Mouse (Mus musculus) gastrocnemius, adult 2 months (tissue): ENCODE data around the gene Stxbp6. TPM values are rescaled to one million over a fixed set of nuclear protein-coding genes. Genes with fewer than 3 reads are reported as not detected.
"Not testable (repeated sequence)": the region's sequence is repeated elsewhere in the genome, so short reads cannot be mapped to it uniquely, and the experiment has no call there.

Source experiments
- DNase-seq: peaks from one replicate; pipeline ENCODE4 v3.0.0; 2022
- H3K27ac ChIP-seq: fragments of 200-600 bp; 2 replicates; pipeline ENCODE4 v1.8.1; 2022; ENCODE audit warnings: mild to moderate bottlenecking
- H3K4me3 ChIP-seq: fragments of 200-600 bp; 2 replicates; pipeline ENCODE4 v1.8.1; 2022; ENCODE audit warnings: mild to moderate bottlenecking, moderate library complexity
- CTCF ChIP-seq: fragments of 200-600 bp; IDR thresholded peaks from 2 replicates; pipeline ENCODE4 v1.8.1; 2022; ENCODE audit warnings: antibody characterized with exemption, mild to moderate bottlenecking, moderate library complexity
- intact Hi-C: fragments of 180-260 bp; cut with DNase I; formaldehyde crosslinking; loops from one replicate; pipeline ENCODE4 v1.15.1; 2025
- long read RNA-seq, 2 experiments: library from polyadenylated mRNA; stranded (forward); transcript quantifications; one replicate each; pipeline ENCODE4 v2.0.0; 2021
- total RNA-seq, 2 experiments: library from RNA; stranded (reverse); gene quantifications; 2 replicates each; pipeline ENCODE4 v1.2.3; 2021

Gene Stxbp6
- 1 to 10 TPM; 3.3 to 5.7 TPM for total RNA-seq
- long read RNA-seq, experiment 1, full-length matches to known transcripts = 2 of 2 reads
- long read RNA-seq, experiment 1, partial matches to known transcripts = 0 of 2 reads
- long read RNA-seq, experiment 1, other reads (novel, unspliced or antisense) = 0 of 2 reads
- long read RNA-seq, experiment 2, full-length matches to known transcripts = 1 of 2 reads
- long read RNA-seq, experiment 2, partial matches to known transcripts = 0 of 2 reads
- long read RNA-seq, experiment 2, other reads (novel, unspliced or antisense) = 1 of 2 reads

DNA sequence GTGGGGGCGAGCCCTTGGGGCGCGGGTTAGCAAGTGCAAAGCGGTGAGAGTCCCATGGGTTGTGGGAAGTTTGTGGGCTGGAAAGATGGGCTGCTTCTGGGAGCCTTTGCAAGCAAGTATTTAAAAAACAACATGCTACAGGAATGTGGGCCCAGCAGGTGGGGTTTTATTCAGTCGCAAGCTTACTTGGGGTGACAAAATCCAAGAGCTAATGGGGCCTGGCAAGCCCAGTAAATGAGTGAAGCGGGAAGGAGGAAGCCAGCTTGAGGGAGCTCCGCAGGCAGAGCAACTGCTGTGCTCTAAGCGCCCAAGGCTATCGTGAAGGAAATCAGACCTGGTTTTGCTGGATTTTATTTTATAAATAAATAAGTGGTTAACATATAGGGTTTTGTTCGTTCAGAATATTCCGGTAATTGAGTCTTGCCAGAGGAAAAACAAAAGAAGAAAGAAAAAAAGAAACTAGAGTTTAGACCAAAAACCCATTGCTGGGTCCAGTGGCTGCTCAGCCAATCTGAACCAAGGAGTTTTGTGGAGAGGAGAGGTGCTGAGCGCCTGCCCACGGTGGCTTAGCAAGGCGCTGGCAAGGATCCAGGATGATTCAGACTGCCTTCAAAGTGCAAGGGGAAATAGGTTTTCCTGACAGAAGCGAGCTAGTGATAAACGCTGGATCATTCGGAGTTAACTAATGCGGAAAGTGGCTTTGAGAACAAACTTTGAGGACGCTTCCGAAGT lies at the start of gene Stxbp6:
Gene Stxbp6, minus strand, starts transcription at position 99 of the 732 bp plus-strand sequence.
- TF ChIP-seq CTCF = no peak
- intact Hi-C loops = loop anchor here (5.0 kb wide), 3 partner anchors 62 to 227 kb away; no protein-coding TSS in a partner anchor
- Histone ChIP-seq H3K4me3 (peak within 1 kb of the TSS; percentile 94), H3K27ac (peak within 1 kb of the TSS; percentile 88)
- DNase-seq = peak; percentile 81

DNA sequence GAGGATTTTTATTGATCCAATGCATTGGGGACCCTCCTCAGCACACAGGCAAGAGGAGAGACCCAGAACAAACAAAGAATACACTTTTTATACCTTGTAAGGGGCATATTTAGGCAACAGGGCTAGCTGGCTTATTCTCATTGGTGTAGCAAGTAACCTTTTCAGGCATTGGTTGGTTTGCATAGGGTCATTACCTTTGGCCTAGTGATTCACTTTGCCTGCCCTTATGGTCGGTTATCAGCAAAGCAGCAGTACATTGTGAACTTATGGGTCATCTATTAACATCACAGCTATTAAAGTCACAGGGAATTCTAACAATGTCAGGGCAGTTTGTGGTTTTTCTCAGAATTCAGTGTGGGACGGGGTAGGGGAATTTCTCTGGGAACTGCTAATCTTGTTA lies 28.4 kb upstream of the Stxbp6 start:
- DNase-seq, H3K27ac ChIP-seq, H3K4me3 ChIP-seq, intact Hi-C loops: not testable (repeated sequence)

DNA sequence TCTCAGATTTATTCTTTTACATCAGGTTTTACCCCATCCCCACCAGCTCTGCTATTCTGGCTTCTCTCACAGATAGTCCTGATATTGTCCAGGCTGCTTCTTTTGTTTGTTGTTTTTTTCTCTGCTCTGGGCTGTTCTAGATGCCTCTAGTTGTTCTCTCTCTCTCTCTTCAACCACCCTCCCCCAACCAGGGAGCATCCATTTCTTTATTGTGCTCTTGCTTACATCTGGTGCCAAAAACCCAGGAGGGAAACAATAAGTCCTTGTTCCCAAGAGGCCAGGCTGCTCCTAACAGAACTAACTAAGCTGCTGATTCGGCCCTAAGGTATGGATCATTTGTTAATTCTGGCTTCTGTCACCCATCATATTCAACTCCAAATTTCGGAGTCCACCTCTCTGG lies 19.2 kb upstream of the Stxbp6 start:
- Histone ChIP-seq H3K27ac (no peak overlapping the region), H3K4me3 (no peak overlapping the region)
- intact Hi-C loops = no loop called here
- TF ChIP-seq CTCF = no peak
- DNase-seq = no peak

DNA sequence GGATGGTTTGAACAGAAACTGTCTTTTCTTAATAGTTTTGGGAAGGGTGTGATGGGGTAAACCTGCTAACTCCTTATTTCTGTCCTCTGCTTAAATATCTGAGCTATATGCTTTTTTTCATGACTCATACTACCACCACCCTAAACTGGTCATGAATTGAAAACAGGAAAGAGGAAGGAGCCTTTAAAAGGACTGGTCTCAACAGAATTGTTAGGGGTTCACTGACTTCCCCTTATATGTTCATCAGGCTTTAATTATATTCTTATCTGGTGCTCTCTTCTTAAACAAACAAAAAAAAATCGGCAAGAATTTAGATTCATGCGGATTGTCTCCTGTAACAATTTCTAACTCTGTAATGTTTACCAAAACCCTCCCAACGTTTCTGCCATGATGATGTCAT lies 17.9 kb upstream of the Stxbp6 start:
- Histone ChIP-seq H3K4me3 (no peak overlapping the region), H3K27ac (no peak overlapping the region)
- intact Hi-C loops = no loop called here
- DNase-seq = no peak
- TF ChIP-seq CTCF = no peak

DNA sequence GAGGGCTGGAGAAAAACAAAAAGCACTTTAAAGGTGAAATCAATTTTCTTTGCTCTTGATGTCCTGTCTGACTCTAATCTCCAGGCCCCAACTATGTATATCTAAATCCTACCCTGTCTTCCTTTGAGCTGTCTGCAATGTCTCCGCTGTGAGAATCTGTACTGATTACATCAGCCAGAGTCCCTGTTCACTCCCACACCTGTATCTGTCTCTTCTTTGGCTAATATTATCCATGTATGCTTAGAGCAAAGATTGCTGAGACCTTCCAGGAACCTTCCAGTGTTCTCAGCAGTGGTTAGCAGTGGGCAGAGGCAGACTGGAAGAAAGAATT lies 8.6 kb upstream of the Stxbp6 start:
- Histone ChIP-seq H3K27ac (no peak overlapping the region), H3K4me3 (no peak overlapping the region)
- intact Hi-C loops = no loop called here
- TF ChIP-seq CTCF = no peak
- no peak for DNase-seq

DNA sequence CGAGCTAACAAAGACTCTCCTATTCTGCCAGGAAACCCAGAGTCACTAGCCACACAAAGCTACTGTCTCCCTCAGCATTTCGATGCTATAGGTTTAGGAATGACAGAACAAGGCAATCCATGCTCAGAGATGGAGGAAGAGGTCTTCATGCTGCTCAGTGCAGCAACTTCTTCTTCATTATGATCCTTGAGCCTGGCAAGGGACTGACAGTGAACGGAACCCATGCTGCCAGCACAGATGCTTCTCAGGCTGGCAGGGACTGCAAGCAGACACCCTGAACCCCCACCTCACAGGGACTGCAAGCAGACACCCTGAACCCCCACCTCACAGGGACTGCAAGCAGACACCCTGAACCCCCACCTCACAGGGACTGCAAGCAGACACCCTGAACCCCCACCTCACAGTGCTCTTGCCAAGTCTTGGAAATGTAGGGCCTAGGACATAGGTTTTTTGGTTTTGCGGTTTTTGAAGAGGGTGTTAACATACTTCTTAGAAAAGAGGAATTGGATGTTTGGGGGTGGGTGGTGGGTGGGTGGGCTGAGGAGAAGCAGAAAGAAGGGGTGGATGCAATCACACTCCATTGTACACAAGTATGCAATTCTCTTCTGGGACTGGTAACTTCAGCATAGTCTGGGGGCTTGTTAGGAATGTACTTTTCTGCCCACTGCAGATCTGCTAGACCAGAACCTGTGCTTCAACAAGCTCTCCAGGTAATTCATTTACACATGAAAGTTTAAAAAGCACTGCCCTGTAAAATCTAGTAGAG lies 8.1 kb upstream of the Stxbp6 start:
- Histone ChIP-seq H3K4me3 (no peak overlapping the region), H3K27ac (no peak overlapping the region)
- DNase-seq = no peak
- no peak for TF ChIP-seq CTCF
- intact Hi-C loops = no loop called here

DNA sequence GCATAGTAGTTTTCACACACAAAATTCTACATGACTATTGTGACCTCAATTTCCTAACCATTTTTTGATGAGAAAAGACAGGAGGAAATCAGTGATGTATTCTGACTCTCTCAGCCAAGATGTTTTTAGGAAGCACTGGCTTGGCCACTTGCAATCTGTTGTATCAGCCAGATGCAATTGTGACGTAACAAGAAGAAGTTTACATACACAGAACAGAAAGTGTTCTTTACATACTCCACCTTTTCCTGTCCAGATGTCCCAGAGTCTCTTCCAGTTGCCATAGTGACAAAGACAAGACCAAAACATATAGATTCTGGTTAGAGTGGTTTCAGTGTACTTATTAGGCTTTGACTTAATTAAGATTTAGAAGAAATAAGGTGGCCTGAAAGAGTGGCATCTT lies 7.1 kb upstream of the Stxbp6 start:
- no peak for TF ChIP-seq CTCF
- Histone ChIP-seq H3K27ac (no peak overlapping the region), H3K4me3 (no peak overlapping the region)
- intact Hi-C loops = no loop called here
- no peak for DNase-seq

DNA sequence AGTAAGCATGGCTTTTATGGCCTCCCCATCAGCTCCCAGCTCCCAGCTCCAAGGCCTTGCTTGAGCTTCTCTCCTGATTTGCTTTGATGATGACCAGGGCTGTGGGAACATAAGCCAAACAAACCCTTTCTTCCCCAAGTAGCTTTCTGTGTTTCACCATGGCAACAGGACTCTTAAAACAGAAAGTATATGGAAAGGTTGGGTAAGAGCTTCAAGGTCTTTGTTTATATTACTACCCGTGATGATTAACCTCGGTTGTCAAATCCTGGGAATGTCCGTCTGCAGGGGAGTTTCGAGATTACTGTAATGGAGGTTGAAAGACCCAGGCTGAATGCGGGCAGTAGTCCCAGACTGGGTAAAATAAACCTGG lies 6.2 kb upstream of the Stxbp6 start:
- intact Hi-C loops = no loop called here
- no peak for TF ChIP-seq CTCF
- DNase-seq = no peak
- Histone ChIP-seq H3K4me3 (no peak overlapping the region), H3K27ac (no peak overlapping the region)

DNA sequence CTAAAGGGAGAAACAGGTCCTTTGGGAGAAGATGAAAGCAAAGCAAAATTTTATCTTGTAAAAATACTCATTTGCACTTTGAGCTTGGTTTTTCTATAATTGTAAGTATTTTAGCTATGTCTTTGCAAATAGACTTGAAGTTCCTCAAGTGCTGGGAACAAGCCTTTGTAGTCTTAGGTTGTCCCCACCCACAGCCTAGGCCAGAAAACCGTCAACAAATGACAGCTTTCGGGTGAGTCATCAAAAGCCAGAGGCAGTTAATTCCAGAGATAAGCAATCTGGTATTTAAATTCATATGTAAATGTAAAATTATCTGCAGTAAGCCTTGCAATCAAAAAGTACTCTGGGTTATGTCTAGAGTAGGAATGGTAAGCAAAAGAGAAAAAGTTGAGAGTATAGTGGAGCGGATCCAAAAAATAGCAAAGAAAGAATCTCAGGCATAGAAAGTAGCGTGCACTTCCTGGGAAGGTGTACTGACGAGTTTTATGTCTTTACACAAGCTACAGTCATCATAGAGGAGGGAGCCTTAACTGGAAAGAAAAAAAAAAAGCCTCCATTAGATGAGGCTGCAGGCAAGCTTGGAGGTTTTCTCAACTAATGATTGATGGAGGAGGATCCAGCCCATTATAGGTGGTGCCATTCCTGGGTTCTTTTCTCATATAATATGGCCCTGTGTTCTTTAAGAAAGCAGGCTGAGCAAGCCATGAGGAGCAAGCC lies 5.7 kb upstream of the Stxbp6 start:
- intact Hi-C loops = no loop called here

DNA sequence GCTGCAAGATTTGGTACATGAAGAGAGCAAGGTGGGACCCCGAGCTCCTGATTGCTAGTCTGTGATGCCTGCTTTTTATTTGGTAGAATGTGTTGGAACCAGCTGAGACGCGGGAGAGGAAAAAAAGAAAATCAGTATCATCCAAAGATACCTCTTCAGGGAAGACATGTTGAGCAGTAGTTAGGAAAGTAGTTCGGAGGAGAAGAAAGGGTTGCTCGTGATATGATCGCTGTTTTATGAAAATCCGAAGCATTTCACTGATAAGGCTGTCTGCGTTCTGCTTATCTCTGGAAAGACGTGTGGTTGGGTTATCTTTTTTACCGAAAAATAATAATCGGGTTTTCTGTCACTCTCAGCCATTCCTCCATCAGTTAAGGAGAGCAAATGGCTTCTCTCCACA lies 1.1 kb upstream of the Stxbp6 start:
- no peak for DNase-seq
- Histone ChIP-seq H3K4me3 (peak overlapping the region; percentile 94), H3K27ac (peak overlapping the region; percentile 88)
- no peak for TF ChIP-seq CTCF
- intact Hi-C loops = loop anchor here (5.0 kb wide), 1 partner anchor 82 kb away; no protein-coding TSS in a partner anchor

More for the DNA sequence above, 5.7 kb upstream of the Stxbp6 start:
- Histone ChIP-seq H3K4me3 (no peak overlapping the region), H3K27ac (no peak overlapping the region)
- no peak for DNase-seq
- TF ChIP-seq CTCF = no peak

DNA sequence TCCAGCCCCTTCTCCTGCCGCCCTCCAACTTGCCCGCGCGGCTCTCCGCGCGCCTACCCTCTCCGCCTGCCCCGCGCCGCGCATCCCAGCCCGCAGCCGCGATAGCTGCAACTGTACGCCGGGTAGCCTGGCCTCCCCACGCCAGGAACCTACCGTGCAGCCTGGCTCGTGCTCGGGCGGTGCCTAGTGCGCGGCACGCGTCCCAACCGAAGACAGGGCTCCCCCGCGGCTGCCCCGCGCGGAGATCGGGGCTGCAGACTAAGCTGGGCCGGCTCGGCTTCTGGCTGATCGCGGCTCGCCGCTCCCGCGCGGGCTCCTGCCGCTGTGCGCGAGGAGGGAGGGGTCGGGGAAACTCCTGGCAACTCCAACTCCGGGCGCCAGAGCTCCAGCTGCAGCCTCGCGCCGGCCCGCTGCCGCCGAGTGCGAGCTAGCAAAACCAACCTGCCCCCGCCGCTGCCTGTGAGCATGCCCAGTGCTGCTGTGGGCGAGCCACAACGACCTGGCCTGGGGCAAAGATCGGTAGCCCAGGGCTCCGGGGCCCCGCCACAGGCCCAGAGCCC lies 387 bp downstream of the Stxbp6 start:
- TF ChIP-seq CTCF = no peak
- Histone ChIP-seq H3K4me3 (peak overlapping the region; percentile 94), H3K27ac (peak overlapping the region; percentile 88)
- intact Hi-C loops = loop anchor here (5.0 kb wide), 2 partner anchors 62 to 227 kb away; no protein-coding TSS in a partner anchor
- peak; percentile 88 for DNase-seq

DNA sequence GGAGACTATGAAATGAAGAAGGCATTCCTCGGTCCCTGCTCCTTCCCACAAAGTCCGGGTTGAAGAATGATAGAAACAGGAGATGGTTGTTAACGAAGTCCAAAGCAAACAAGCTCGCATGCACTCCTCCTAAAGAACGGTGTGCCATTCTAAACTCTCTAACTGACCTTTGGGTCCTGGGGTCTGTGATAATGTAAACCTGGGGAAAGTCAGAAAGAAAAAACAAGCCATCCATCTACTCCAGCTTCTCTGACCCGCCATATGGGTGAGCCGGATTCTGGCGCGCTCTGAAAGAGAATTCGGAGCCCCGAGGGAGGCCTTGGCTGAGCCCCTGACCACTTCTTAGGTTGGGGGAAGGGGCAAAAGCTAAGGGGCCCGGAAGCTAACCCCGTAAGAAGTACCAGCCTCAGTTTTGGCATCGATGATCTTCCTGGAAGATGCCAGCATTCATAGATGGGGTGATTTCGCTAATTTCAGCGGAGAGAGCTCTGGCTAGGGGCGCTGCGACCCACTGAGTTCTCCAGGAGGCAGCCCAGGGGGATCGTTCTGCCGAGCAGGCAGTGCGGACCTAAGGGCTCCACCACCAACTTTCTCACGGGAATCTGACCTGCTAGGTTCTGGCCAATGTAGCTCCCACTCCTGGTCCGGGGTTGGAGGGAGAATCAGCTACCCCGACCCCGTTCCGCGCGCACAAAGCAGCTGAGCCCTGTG lies 1.0 kb downstream of the Stxbp6 start:
- no peak for DNase-seq
- H3K4me3 ChIP-seq = peak overlapping the region; percentile 94
- H3K27ac ChIP-seq = peak overlapping the region; percentile 88
- TF ChIP-seq CTCF = no peak
- intact Hi-C loops = loop anchor here (2.0 to 5.0 kb wide), 3 partner anchors 23 to 226 kb away; no protein-coding TSS in a partner anchor
